Mouse (Mus musculus) kidney, adult 2 months (tissue): ENCODE results near the gene Wdr26. TPM values are rescaled to one million over a fixed set of nuclear protein-coding genes. Genes with fewer than 3 reads are reported as not detected.
A peak's percentile ranks its signal among the peaks of the same experiment; 100 is the strongest.

Experiments
- DNase-seq: peaks from one replicate; pipeline ENCODE4 v3.0.0; 2021
- H3K27ac ChIP-seq: fragments of 200-500 bp; 2 replicates; pipeline ENCODE4 v1.5.1; 2012; ENCODE audit warnings: low read depth, low read length, control low read depth, inconsistent platforms; ENCODE audit not compliant: insufficient read depth
- H3K27me3 ChIP-seq: fragments of 200-500 bp; replicated peaks from 2 replicates; pipeline ENCODE4 v1.6.1; 2012; ENCODE audit warnings: mild to moderate bottlenecking, moderate library complexity, low read length, inconsistent platforms; ENCODE audit not compliant: control insufficient read depth, insufficient read depth
- H3K36me3 ChIP-seq: fragments of 200-500 bp; 2 replicates; pipeline ENCODE4 v1.6.1; 2012; ENCODE audit warnings: mild to moderate bottlenecking, moderate library complexity, low read length, inconsistent platforms; ENCODE audit not compliant: control insufficient read depth, insufficient read depth
- H3K4me1 ChIP-seq: fragments of 200-500 bp; 2 replicates; pipeline ENCODE4 v1.6.1; 2011; ENCODE audit warnings: low read length; ENCODE audit not compliant: control insufficient read depth, insufficient read depth
- H3K4me3 ChIP-seq: fragments of 200-500 bp; 2 replicates; pipeline ENCODE4 v1.5.1; 2011; ENCODE audit warnings: mild to moderate bottlenecking, low read depth, low read length, control low read depth; ENCODE audit not compliant: insufficient read depth
- CTCF ChIP-seq: fragments of 200-500 bp; conservative IDR thresholded peaks from 2 replicates; pipeline ENCODE4 v1.5.1; 2011; ENCODE audit warnings: low read depth, mild to moderate bottlenecking, control low read depth, low read length, moderate library complexity, mixed read lengths; ENCODE audit not compliant: insufficient read depth, insufficient read length
- POLR2A ChIP-seq: fragments of 200-500 bp; IDR thresholded peaks from one replicate; pipeline ENCODE4 v1.6.1; 2011; ENCODE audit warnings: low read depth, low read length, control low read depth
- WGBS: fragments of 180-500 bp; shearing (Covaris S2); methylation state at CpG from one replicate; pipeline ENCODE4 v1.1.7; 2018; 5-methylcytosine and 5-hydroxymethylcytosine counted together
- polyA plus RNA-seq: library from polyadenylated mRNA; depleted of rRNA; stranded (reverse); fragments of >200 nt; gene quantifications from 2 replicates; pipeline ENCODE4 v1.2.3, GENCODE M21; 2012

Wdr26 gene
- polyA plus RNA-seq, 1 experiment = 32.1 TPM

GRCm38 (mm10) chr1:181144966-181145365, 66.8 kb downstream of the Wdr26 start:
- H3K27me3 ChIP-seq = no peaks in the 10 kb centered on the region
- no peak for TF ChIP-seq POLR2A
- no peak for TF ChIP-seq CTCF
- no peaks in the 10 kb centered on the region; the same call in 1 of the 2 replicates for H3K36me3 ChIP-seq
- H3K27ac ChIP-seq = peak overlapping the region; percentile 3; the same call in 1 of the 2 replicates
- peak; percentile 6 for DNase-seq
- 6% methylated on average over 12 of the region's 12 CpGs for WGBS
- H3K4me1 ChIP-seq = peaks cover 3% of the 10 kb centered on the region; the same call in 1 of the 2 replicates
- peak overlapping the region; percentile 50 for H3K4me3 ChIP-seq

- Histone ChIP-seq H3K4me3 (peak within 1 kb of the TSS; percentile 76), H3K4me1 (peaks cover 3% of the 10 kb centered on the region; the same call in 1 of the 2 replicates), H3K27me3 (no peaks in the 10 kb centered on the region), H3K36me3 (no peaks in the 10 kb centered on the region; the same call in none of the 2 replicates), H3K27ac (peak within 1 kb of the TSS; percentile 71)
- DNase-seq = peak; percentile 96
- no peak for TF ChIP-seq POLR2A
- TF ChIP-seq CTCF = no peak
- under 1% methylated on average over 52 of the region's 52 CpGs for WGBS
Observed at GRCm38 (mm10) chr1:181143950-181144836, 67.6 kb downstream of the Wdr26 start, which contains the start of the genes Nvl and Cnih4. Gene Nvl, minus strand, starts transcription at chr1:181144204. Gene Cnih4, plus strand, starts transcription at chr1:181144693.

- Histone ChIP-seq H3K4me3 (peak overlapping the region; percentile 76), H3K27me3 (no peaks in the 10 kb centered on the region), H3K36me3 (no peaks in the 10 kb centered on the region; the same call in none of the 2 replicates), H3K27ac (no peak overlapping the region), H3K4me1 (peaks cover 3% of the 10 kb centered on the region; the same call in 1 of the 2 replicates)
- TF ChIP-seq CTCF (no peak), POLR2A (no peak)
- DNase-seq = no peak
- WGBS = under 1% methylated on average over 12 of the region's 12 CpGs
Observed at GRCm38 (mm10) chr1:181143609-181143949, 68.2 kb downstream of the Wdr26 start.

- 88% methylated on average over 7 of the region's 7 CpGs for WGBS
- Histone ChIP-seq H3K27me3 (no peaks in the 10 kb centered on the region), H3K36me3 (no peaks in the 10 kb centered on the region; the same call in none of the 2 replicates), H3K4me1 (no peaks in the 10 kb centered on the region), H3K27ac (no peak overlapping the region), H3K4me3 (no peak overlapping the region)
- DNase-seq = no peak
- no peak for TF ChIP-seq POLR2A
- no peak for TF ChIP-seq CTCF
Observed at GRCm38 (mm10) chr1:181138730-181139129, 73.1 kb downstream of the Wdr26 start.

GRCm38 (mm10) chr1:181131915-181132314, 79.9 kb downstream of the Wdr26 start:
- Histone ChIP-seq H3K27me3 (no peaks in the 10 kb centered on the region), H3K4me1 (no peaks in the 10 kb centered on the region), H3K27ac (no peak overlapping the region), H3K4me3 (no peak overlapping the region), H3K36me3 (peaks cover 5% of the 10 kb centered on the region)
- TF ChIP-seq CTCF (no peak), POLR2A (no peak)
- DNase-seq = no peak
- 86% methylated on average over 6 of the region's 6 CpGs for WGBS

GRCm38 (mm10) chr1:181126766-181127165, 85.0 kb downstream of the Wdr26 start:
- no peak for DNase-seq
- peaks cover 4% of the 10 kb centered on the region for H3K36me3 ChIP-seq
- no peak overlapping the region for H3K27ac ChIP-seq
- no peak overlapping the region for H3K4me3 ChIP-seq
- H3K4me1 ChIP-seq = no peaks in the 10 kb centered on the region
- no peaks in the 10 kb centered on the region for H3K27me3 ChIP-seq
- WGBS = 87% methylated on average over 9 of the region's 9 CpGs
- TF ChIP-seq CTCF = no peak
- no peak for TF ChIP-seq POLR2A

- Histone ChIP-seq H3K4me1 (no peaks in the 10 kb centered on the region), H3K4me3 (no peak overlapping the region), H3K27me3 (no peaks in the 10 kb centered on the region), H3K27ac (no peak overlapping the region), H3K36me3 (peaks cover 4% of the 10 kb centered on the region)
- DNase-seq = no peak
- TF ChIP-seq POLR2A (no peak), CTCF (no peak)
- WGBS = 97% methylated on average over 3 of the region's 3 CpGs
Observed at GRCm38 (mm10) chr1:181125916-181126315, 85.9 kb downstream of the Wdr26 start.
